Mouse (Mus musculus): ENCODE results near the gene Actb.

The Actb gene

DNA sequence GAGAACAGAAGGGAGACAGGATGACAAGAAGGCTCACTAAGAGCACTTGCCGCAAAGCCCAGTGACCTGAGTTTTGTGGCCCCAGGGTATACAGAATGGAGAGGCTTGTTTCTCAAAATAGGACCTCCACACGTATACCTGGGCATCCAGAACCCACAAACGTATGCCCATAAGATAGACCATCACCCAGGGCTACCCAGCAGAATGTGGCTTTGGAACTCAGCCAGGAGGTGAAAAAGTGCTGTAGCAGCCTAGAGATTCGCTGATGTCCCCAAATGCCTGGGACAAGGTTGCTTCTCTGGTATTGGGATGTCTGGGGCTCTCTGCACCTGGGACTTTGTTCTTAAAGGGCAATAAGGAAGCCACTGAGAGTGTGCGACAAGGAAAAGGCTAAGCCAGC lies 15.7 kb upstream of the Actb start:
- DNase-seq (ENCODE audit: low spot score in 2 of 2), result no peak

DNA sequence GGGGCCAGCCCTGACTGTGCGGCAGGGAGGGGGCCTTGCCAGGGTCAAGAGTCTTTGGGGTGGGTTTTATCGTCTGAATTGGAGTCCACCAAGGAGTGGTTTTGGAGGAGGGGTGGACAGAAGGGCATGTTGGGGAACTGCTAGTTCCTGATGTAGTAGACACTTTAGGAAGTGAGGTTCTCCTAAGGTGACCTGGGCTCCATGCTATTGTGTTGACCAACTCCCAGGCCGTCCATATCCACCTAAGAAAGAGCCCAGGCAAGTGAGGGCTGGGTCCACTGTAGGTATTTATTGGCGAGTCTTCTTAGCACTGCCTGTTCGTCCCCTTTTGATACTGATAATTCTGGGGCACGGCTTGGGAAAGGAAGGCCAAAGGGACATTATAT lies 14.5 kb upstream of the Actb start:
- no peak for DNase-seq (ENCODE audit: low spot score in 2 of 2)

DNA sequence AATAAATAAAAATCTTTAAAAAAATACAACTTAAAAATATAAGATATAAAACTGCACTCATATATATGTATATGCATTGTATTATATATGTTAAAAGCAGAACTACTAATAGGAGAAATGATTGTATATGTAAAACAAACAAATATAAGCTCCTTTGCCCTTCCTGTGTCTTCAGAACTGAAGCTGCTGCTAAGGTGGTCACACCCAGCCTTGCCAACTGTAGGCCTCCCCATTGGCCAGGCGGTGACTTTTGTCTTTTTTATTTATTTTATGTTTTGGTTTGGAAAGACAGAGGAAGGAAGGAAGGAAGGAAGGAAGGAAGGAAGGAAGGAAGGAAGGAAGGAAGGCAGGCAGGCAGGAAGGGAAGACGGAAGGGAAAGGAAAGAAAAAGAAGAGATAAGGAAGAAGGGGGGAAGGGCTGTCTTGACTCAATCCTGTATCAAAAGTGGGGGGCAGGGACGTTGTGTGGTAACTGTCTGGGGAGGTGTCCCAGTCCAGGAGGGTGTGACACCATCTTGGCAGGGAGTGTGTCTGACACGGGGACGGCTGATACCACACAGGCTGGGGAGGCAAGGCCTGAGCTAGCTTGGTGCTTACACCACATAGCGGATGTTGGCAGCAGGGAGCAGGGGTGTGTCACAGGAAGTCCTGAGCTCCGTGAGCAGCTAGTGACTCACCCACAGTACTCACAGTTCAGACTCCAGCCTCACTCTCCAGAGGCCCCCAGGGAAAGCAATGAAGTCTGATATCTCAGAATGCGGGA lies 13.9 kb upstream of the Actb start:
- no peak for DNase-seq (ENCODE audit: low spot score in 2 of 2)

DNA sequence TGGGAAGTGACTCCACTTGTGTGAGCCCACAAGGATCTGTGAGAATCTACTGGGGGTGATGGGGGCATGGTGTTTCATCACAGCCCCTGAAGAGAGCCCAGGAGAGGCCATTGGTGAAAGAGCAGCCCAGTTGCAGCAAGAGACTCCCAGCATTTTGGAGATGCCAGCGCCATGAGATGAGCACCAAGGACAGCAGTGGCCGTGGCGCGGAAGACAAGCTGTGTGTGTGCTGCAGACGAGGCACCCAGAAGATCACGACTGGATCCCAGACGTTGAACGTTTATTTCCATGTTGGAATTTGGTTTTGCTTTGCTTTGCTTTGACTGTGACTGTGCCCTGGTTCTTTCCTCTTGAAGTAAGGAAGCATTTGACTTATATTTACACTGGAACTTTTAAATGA lies 10.8 kb upstream of the Actb start:
- DNase-seq (ENCODE audit: low spot score in 2 of 2), result no peak

DNA sequence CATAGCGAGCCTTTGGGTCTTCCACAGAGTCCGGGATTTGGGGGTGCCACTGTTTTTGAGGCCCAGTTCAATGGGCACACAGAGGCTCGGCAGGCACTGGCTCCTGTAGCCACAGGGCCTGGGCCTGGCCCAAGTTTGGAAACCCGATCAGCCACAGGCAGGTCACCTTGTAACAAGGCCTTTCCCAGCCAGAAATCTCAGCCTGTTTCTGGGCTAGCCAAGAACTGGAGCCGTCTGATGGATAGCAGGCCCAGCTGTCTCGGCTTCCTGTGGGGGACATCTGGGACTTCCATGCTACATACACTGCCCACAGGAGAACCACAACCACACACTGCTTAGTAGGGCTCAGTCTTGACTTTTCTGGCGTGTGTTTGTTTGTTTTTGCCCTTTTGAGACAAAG lies 10.0 kb upstream of the Actb start:
- peak in 1 of 2 experiments; percentile 16 for DNase-seq (ENCODE audit: low spot score in 2 of 2)

DNA sequence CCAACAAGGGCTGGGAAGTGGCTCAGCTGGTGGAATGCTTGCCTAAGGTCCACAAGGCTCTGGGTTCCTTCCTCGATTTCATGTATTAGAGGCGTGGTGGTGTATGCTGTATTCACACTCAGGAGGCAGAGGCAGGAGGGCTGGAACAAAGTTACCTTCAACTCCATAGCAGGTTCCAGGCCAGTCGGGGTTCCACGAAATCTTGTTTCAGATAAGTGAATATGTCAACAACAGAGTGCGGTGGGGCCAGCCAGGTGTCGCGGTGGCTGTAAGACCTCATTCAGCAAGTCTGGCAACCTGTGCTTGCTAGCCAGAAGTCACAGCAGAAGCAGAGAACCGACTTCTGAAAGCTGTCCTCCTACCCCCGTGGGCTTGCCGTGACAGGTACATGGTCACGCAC lies 8.7 kb upstream of the Actb start:
- peak in 1 of 2 experiments; percentile 14 for DNase-seq (ENCODE audit: low spot score in 2 of 2)

DNA sequence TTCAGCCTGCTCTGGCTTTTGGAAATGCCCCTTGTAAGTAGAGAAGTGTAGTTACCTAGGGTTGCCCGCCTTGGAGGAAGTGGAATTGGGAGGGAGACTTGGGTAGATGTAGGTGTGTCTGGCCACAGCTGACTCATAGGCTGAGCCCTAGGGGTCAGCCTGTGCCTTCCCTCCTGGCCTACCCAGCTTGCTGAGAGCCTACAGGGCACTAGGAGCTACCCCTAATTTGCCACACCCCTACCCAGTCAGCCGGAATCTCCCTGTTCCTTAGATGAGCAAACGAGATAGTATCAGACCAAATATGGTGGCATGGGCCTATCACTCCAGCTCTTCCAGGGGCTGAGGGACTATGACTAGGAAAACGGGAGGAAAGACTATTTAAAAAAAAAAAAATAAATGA lies 6.2 kb upstream of the Actb start:
- no peak for DNase-seq (ENCODE audit: low spot score in 2 of 2)

DNA sequence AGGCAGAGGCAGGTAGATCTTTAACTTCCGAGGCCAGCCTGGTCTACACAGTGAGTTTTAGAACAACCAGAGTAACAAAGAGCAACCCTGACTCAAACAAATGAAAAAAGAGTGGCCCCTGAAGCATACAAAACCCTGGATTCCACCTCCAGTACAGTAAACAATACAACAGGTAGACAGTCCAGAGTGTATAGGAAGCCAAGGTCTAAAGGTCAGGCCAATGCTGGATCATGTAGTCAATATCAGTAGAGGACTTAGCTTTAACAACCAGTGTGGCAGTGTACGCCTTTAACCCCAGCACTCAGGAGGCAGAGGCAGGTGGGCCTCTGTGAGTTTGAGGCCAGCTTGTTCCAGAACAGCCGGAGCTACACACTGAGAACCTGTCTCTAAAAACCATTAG lies 5.8 kb upstream of the Actb start:
- DNase-seq (ENCODE audit: low spot score in 2 of 2), result no peak

DNA sequence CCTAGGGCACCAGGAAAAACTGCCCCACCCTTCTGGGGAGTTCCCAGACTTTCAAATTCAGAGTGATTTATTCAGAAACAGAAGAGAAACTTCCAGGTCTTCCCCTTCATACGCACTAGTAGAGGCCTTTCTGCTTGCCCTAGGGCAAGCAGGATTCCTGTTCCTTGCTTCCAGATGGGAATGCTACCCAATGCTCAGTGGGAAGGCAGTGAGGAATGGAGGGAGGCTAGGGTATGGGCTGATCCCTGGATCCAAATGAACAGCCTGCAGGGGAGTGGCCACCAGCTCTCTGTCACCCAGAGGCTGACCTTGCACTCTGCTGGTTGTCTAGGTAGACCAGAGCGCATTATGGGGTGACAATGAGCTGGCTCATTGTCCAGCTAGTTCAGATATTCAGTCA lies 5.1 kb upstream of the Actb start:
- no peak for DNase-seq (ENCODE audit: low spot score in 2 of 2)

DNA sequence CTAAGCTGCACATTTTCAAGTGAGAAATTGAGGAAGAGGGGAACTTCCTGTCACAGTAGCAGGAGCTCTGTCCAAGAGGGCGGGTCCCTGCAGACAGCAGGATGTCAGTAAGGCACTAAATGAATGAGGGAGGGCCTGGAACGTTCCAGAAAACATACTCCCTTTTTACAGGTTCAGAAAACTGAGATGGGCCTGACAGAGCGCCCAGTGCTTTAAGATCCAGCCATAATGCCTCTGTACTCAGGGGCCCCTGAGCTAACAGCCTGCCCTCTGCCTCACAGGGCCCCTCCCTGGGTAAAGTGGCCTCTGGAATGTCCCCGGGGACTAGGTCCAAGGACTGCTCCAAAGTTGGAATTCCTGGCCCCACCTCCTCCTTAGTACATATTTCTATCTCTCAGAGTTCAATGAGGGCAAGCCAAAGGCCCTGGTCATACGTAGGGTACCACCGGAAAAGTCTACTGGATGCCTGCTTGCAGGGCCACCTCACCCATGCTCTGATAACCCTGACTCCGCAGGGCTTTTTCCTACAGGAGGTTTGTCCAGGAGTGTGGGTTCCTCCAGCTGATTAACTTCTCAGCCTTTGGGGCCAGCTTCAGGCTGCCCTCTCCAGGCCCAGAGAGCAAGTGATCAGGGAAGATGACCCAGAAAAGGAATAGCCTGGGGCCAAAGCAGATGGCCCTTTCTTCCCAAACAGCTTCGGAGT lies 3.2 kb upstream of the Actb start:
- DNase-seq (ENCODE audit: low spot score in 2 of 2), result no peak

DNA sequence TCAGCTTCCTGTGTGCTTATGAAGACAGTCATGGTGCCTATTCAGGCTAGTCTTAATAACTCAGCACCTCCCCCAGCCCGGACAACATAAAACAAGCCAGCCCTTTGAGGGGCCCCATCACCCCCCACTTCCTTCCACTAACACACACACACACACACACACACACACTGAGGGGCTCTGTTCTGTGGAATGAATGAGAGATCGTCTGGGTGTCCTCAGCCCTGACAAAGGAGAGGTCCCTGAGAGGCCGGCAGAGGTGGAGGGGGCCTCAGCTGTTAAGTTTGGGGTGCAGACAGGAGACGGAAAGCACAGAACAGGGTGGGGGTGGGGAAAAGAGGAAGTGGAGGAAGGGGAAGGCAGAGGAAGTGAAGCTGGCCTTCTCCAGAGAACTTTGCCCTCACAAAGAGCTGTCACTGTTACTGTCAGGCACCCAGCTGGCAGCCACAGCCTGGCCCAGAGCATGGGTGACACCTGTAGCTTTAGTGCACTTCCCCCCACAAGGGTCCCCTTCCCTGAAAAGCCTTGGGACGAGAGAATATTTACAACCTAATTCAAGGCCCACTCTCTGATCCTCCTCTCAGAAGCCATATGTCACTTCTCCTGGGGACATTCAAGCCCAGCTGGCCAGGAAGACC lies 2.5 kb upstream of the Actb start:
- peak; percentile 55 to 63 for DNase-seq (ENCODE audit: low spot score in 2 of 2)

DNA sequence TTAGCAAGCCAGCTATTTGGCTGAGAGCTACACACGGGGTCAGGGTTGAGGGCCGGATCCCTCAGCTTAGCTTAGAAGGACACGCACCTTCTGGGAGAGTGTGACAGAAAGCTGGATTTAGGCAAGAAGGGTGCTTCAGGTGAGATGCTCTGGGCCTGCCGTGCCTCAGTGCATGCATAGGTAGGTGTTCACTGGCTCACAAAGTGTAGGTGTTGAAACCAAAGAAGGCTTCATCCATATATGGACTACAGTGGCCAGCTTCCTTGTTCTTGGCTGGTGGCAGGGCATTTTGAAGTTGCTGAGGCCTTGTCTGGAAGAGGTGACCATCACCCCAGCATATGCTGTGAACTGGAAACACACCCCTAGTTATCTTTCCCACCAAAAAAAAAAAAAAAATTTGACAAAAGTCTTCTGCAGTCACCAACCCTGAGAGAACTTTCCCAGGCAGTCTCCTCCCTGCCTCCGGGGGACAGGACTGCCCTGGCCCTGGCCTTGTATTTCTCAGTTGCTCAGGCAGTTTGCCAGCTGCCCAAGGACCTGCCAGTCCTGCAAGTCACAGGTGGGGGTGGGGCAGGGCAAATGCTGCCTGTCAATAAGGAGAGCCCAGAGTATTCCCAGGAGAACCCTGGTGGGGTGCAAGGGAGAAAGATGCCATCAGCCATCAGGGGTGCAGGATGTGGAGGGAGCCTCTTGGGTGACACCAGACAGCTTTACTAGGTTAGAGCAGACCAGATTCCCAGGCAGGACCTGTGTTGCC lies 1.4 kb upstream of the Actb start:
- peak; percentile 70 to 73 for DNase-seq (ENCODE audit: low spot score in 2 of 2)

DNA sequence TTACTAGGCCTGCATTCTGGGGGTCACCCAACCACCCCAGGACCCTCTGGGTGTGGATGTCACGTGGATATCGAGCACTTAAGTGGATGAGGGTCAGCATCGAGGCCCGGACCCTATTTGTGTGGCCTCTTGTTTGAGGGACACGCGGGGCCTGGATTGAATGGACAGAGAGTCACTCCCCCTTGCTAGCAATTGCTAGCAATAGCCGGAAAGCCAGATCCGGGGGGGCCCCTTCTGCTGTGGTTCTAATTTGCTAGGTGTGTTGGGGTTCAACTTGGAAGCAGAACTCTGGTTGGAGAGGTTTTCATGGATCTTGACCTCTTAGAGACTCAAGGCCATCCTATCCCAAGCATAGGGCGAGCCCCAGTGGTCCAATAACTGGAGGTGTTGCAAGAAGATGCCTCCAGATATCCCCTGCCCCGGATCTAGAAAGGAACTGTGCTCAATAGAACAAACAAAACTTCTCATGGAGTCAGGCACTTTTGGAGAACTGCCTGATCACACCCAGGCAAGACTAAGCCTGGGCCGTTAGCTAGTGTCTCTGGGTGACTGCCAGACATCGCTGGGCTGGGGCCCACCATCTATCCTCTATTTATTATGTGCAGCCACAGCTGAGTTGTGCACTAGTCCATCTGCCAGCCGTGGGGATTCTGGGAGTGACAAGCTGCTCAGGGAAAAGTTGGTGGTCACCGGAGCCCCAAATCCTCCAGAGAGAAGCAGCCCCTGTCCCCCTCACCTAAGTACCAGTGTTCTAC lies 671 bp upstream of the Actb start:
- peak; percentile 88 to 92 for DNase-seq (ENCODE audit: low spot score in 2 of 2)

DNA sequence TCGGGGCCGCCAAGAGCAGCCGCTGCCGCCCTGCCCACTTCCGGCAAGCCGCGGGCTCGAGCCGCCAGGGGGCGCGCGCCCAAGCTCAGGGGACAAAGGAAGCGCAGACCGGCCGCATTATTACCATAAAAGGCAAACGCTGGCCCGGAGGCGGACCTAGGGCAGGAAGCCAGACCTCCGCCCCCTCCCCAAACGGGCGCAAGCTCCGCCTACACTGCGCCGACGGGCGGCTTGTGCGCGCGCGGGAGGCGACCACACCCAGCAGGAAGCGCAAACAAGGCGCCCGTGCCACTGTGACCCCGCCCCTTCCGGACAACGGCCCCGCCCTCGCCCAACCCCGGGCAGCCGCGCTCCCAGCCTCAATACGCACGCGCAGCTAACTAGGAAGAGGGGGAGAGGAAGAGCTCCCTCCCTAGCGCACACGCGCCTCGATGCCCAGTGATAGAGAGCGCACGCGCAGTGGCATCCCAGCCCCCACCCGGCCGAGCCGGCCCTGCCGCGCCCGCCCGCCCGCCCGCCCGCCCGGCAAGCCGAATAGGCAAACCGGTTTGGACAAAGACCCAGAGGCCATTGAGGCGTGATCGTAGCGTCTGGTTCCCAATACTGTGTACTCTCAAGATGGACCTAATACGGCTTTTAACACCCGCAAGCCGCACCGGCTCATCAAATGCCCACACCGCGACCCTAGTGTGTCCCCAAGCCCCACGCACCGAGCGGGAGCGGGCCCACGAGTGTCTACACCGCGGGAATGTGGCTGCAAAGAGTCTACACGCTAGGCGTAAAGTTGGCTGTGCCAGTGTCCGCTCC lies 626 bp downstream of the Actb start:
- peak; percentile 99 for DNase-seq (ENCODE audit: low spot score in 2 of 2)

DNA sequence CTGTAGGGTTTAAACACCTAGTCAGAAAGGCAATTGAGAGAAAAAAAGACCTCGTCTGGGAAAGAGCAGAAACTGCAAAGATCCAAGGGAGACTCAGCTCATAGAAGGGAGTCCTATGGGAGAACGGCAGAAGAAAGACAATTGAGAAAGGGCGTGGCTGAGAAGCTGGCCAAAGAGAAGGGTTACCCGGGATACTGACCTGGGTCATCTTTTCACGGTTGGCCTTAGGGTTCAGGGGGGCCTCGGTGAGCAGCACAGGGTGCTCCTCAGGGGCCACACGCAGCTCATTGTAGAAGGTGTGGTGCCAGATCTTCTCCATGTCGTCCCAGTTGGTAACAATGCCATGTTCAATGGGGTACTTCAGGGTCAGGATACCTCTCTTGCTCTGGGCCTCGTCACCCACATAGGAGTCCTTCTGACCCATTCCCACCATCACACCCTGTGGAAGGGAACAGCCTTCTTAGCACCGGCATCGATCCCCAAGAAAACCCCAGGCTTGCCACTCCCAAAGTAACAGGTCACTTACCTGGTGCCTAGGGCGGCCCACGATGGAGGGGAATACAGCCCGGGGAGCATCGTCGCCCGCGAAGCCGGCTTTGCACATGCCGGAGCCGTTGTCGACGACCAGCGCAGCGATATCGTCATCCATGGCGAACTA lies 1.4 kb downstream of the Actb start:
- DNase-seq (ENCODE audit: low spot score in 2 of 2), result no peak

DNA sequence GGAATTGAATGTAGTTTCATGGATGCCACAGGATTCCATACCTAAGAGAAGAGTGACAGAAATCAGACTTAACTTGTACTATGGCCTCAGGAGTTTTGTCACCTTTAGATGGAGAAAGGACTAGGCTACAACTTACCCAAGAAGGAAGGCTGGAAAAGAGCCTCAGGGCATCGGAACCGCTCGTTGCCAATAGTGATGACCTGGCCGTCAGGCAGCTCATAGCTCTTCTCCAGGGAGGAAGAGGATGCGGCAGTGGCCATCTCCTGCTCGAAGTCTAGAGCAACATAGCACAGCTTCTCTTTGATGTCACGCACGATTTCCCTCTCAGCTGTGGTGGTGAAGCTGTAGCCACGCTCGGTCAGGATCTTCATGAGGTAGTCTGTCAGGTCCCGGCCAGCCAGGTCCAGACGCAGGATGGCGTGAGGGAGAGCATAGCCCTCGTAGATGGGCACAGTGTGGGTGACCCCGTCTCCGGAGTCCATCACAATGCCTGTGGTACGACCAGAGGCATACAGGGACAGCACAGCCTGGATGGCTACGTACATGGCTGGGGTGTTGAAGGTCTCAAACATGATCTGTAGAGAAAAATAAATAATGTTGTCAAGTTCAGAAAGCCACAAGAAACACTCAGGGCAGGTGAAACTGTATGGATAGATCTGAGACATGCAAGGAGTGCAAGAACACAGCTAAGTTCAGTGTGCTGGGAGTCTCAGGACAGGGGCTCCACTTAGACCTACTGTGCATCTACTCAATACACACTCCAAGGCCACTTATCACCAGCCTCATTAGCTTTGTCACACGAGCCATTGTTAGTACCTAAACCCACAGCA lies 2.1 kb downstream of the Actb start:
- DNase-seq (ENCODE audit: low spot score in 2 of 2), result peak in 1 of 2 experiments; percentile 61

DNA sequence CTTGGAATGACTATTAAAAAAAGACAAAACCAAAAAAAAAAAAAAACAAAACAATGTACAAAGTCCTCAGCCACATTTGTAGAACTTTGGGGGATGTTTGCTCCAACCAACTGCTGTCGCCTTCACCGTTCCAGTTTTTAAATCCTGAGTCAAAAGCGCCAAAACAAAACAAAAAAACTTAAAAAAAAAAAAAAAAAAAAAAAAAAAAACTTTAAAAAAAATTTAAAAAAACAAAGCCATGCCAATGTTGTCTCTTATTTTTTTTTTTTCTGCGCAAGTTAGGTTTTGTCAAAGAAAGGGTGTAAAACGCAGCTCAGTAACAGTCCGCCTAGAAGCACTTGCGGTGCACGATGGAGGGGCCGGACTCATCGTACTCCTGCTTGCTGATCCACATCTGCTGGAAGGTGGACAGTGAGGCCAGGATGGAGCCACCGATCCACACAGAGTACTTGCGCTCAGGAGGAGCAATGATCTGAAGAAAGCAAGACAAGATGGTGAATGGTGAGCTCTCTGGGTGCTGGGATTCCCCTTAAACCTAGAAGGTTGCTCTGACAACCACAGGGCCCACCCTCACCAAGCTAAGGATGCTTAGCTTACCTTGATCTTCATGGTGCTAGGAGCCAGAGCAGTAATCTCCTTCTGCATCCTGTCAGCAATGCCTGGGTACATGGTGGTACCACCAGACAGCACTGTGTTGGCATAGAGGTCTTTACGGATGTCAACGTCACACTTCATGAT lies 2.9 kb downstream of the Actb start:
- peak in 1 of 2 experiments; percentile 56 for DNase-seq (ENCODE audit: low spot score in 2 of 2)

DNA sequence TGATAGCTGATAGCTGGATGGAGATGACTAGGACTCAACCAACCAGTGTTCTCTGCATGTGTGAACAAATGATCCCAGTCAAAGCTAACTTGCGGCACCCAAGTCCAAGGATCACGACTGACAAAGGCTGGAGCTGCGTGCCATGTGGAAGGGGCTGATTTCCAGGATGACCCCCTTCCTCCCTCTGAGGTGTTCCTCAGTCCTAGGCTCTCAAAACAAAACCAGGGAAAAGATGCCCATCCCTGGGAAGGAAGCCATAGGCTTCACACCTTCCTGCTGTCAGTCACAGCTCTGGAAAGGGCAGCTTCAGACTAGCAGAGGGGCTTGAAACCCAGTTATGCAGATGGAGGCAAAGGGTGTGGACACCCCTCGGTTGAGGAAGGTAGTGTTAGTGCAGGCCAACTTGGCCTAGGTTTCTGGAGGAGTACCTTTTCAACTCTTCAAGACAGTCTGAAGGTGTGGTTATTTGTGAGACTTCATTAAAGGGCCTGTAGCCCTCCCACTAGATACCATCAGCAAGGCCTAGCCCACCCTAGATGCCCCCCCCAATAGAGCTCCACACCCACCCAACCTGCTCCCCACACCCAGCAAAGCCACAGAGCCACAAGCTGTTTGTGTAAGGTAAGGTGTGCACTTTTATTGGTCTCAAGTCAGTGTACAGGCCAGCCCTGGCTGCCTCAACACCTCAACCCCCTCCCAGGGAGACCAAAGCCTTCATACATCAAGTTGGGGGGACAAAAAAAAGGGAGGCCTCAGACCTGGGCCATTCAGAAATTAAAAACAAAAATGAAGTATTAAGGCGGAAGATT lies 3.8 kb downstream of the Actb start:
- peak in 1 of 2 experiments; percentile 37 for DNase-seq (ENCODE audit: low spot score in 2 of 2)
